ENCODE assay signal across 29 mouse cellular contexts in genomic region chr13:84356455-84356854, GRCm38 (mm10).
DNase-seq lines count a peak whose midpoint lies in the region; ATAC-seq lines count a peak whose summit lies in the region.
"Had no signal": no experiment of that assay in that cellular context is flagged by ENCODE, and none has a peak within 500 bp of the region (broad histone marks: within the 10 kb centered on the region; RNA-seq: fewer than 3 reads in every experiment).

No protein-coding gene starts in this region.

- H3K36me3 ChIP-seq in forebrain, embryonic 10.5 days (replicated peaks), result no peaks in the 10 kb centered on the region
- no peaks in the 10 kb centered on the region for H3K36me3 ChIP-seq in forebrain, embryonic 16.5 days (ENCODE audit: control insufficient read depth, insufficient read depth)
- H3K36me3 ChIP-seq in neural tube, embryonic 11.5 days (ENCODE audit: control insufficient read depth, insufficient read depth, low read length), result no peaks in the 10 kb centered on the region
- H3K36me3 ChIP-seq: embryonic facial prominence, embryonic 10.5 days; embryonic facial prominence, embryonic 13.5 days; G1E had no signal

- DNase-seq in forebrain, embryonic 10.5 days (ENCODE audit: extremely low spot score, low spot score), result no peak
- DNase-seq in neural tube, embryonic 11.5 days (ENCODE audit: low spot score), result peak; percentile 36
- no peak for DNase-seq in neural tube, embryonic 10.5 days (ENCODE audit: extremely low spot score, low spot score)
- DNase-seq in embryo, embryonic 10.5 days (ENCODE audit: low spot score), result peak; percentile 32
- DNase-seq in mesoderm, embryonic 11.5 days (ENCODE audit: low read depth, low spot score), result peak; percentile 51
- DNase-seq in adrenal gland, adult 2 months, result no peak
- DNase-seq: adrenal gland, postnatal 14 days; B cell, adult 2 months; cerebellum, adult 11 months; cerebellum, adult 2 months; cerebellum, adult 9-11 months; cerebellum, postnatal 25 days; forebrain, postnatal 0 days; gastrocnemius, adult 2 months; gastrocnemius, postnatal 14 days; heart, adult 11 months had no signal

- H3K27ac ChIP-seq in forebrain, embryonic 10.5 days, result peak overlapping the region; percentile 44; the same call in 1 of the 2 replicates
- no peak overlapping the region for H3K27ac ChIP-seq in forebrain, embryonic 16.5 days (ENCODE audit: low read length)
- peak overlapping the region; percentile 56 for H3K27ac ChIP-seq in neural tube, embryonic 11.5 days (ENCODE audit: low read depth, low read length)
- H3K27ac ChIP-seq: embryonic facial prominence, embryonic 10.5 days; embryonic facial prominence, embryonic 13.5 days; forebrain, embryonic 13.5 days; gastrocnemius, adult 2 months; hindbrain, embryonic 14.5 days; hindbrain, postnatal 0 days had no signal

- ATAC-seq in forebrain, embryonic 16.5 days, result no peak
- ATAC-seq in neural tube, embryonic 11.5 days (ENCODE audit: insufficient read depth, low FRiP score, low TSS enrichment), result peak; percentile 78
- ATAC-seq in megakaryocyte-erythroid progenitor cell, adult 5-6 weeks (replicated peaks; ENCODE audit: low FRiP score, low TSS enrichment, poor library complexity, severe bottlenecking), result no peak
- ATAC-seq: forebrain, embryonic 13.5 days; hindbrain, postnatal 0 days; inflammation-experienced regulatory T-cells, adult 6 months; Patski had no signal

- H3K4me2 ChIP-seq in forebrain, embryonic 16.5 days (ENCODE audit: low read length), result no peak overlapping the region
- H3K4me2 ChIP-seq in neural tube, embryonic 11.5 days (ENCODE audit: low read depth), result no peak overlapping the region
- H3K4me2 ChIP-seq: embryonic facial prominence, embryonic 13.5 days; forebrain, embryonic 13.5 days; heart, embryonic 11.5 days; hindbrain, embryonic 14.5 days had no signal

- 51% methylated on average over 2 of the region's 2 CpGs for WGBS in forebrain, embryonic 10.5 days
- WGBS in forebrain, embryonic 16.5 days, result 31% methylated on average over 2 of the region's 2 CpGs
- 13% methylated on average over 2 of the region's 2 CpGs for WGBS in neural tube, embryonic 11.5 days

- no peak overlapping the region for H3K4me3 ChIP-seq in forebrain, embryonic 10.5 days
- H3K4me3 ChIP-seq in forebrain, embryonic 16.5 days (replicated peaks; ENCODE audit: low read length), result no peak overlapping the region
- no peak overlapping the region for H3K4me3 ChIP-seq in neural tube, embryonic 11.5 days (ENCODE audit: low read depth, low read length)
- H3K4me3 ChIP-seq: embryonic facial prominence, embryonic 10.5 days; embryonic facial prominence, embryonic 13.5 days; erythroblast, embryonic 14.5 days; forebrain, embryonic 13.5 days; gastrocnemius, adult 2 months had no signal

- peaks cover 14% of the 10 kb centered on the region for H3K4me1 ChIP-seq in forebrain, embryonic 10.5 days
- H3K4me1 ChIP-seq in forebrain, embryonic 16.5 days (replicated peaks; ENCODE audit: control insufficient read depth, insufficient read depth, low read length), result peaks cover 1% of the 10 kb centered on the region; the same call in 1 of the 2 replicates
- H3K4me1 ChIP-seq in neural tube, embryonic 11.5 days (ENCODE audit: control insufficient read depth, insufficient read depth, low read length), result peaks cover 3% of the 10 kb centered on the region
- H3K4me1 ChIP-seq: embryonic facial prominence, embryonic 13.5 days had no signal

- H3K9me3 ChIP-seq in forebrain, embryonic 10.5 days, result no peaks in the 10 kb centered on the region
- H3K9me3 ChIP-seq in forebrain, embryonic 16.5 days (ENCODE audit: control insufficient read depth, low read length), result no peaks in the 10 kb centered on the region
- no peaks in the 10 kb centered on the region for H3K9me3 ChIP-seq in neural tube, embryonic 11.5 days (ENCODE audit: control insufficient read depth, low read length)
- H3K9me3 ChIP-seq: embryonic facial prominence, embryonic 10.5 days; embryonic facial prominence, embryonic 13.5 days; forebrain, embryonic 13.5 days; G1E had no signal

- no peak overlapping the region for H3K9ac ChIP-seq in forebrain, embryonic 16.5 days (replicated peaks; ENCODE audit: low read depth, low read length)
- no peak overlapping the region for H3K9ac ChIP-seq in neural tube, embryonic 11.5 days (ENCODE audit: low read length)
- H3K9ac ChIP-seq: embryonic facial prominence, embryonic 13.5 days; forebrain, embryonic 13.5 days; forebrain, postnatal 0 days; hindbrain, embryonic 14.5 days had no signal

- peaks cover 2% of the 10 kb centered on the region for H3K27me3 ChIP-seq in forebrain, embryonic 10.5 days (ENCODE audit: poor library complexity, severe bottlenecking)
- H3K27me3 ChIP-seq in forebrain, embryonic 16.5 days (replicated peaks; ENCODE audit: control insufficient read depth, insufficient read depth, low read length), result no peaks in the 10 kb centered on the region
- H3K27me3 ChIP-seq in neural tube, embryonic 11.5 days (ENCODE audit: control insufficient read depth, insufficient read depth, low read length), result no peaks in the 10 kb centered on the region
- H3K27me3 ChIP-seq: CH12.LX; embryonic facial prominence, embryonic 13.5 days; forebrain, embryonic 13.5 days had no signal

Comparison
In these comparisons a context has a peak if more than half of its experiments do, and no peak if none do; other contexts are left out.
1. DNase-seq: peak in neural tube, embryonic 11.5 days (single experiment), embryo, embryonic 10.5 days (single experiment) and mesoderm, embryonic 11.5 days (single experiment); none in forebrain, embryonic 10.5 days (single experiment), neural tube, embryonic 10.5 days (single experiment) and adrenal gland, adult 2 months (single experiment).